Mouse (Mus musculus) lung, adult 18-20 months (tissue): ENCODE measurements around the gene Psmd2.

Experiments used
- DNase-seq, 2 experiments: peaks; one replicate each; pipeline ENCODE4 v3.0.0; 2022; ENCODE audit warnings: mixed read lengths in 2 of 2

Gene Psmd2

GRCm38 (mm10) chr16:20651076-20651946 is at the start of gene Psmd2:
Gene Psmd2, plus strand, starts transcription at chr16:20651652.
- DNase-seq: peak; percentile 95 to 97

- DNase-seq: no peak
Measured at GRCm38 (mm10) chr16:20604705-20605104, 46.7 kb upstream of the Psmd2 start.

- peak; percentile 73 for DNase-seq
Measured at GRCm38 (mm10) chr16:20610501-20611356, 40.7 kb upstream of the Psmd2 start.

- DNase-seq: peak; percentile 92
Measured at GRCm38 (mm10) chr16:20611357-20612227, 39.9 kb upstream of the Psmd2 start, which contains the start of the genes Eef1akmt4, Gm49333 and Alg3. Gene Eef1akmt4, plus strand, starts transcription at chr16:20611593. Gene Gm49333, plus strand, starts transcription at chr16:20611610. Gene Alg3, minus strand, starts transcription at chr16:20611735.

- DNase-seq: no peak
Measured at GRCm38 (mm10) chr16:20619541-20620398, 31.7 kb upstream of the Psmd2 start.

- DNase-seq: no peak
Measured at GRCm38 (mm10) chr16:20620399-20620735, 31.1 kb upstream of the Psmd2 start.

GRCm38 (mm10) chr16:20620751-20621190 is 30.7 kb upstream of the Psmd2 start:
- no peak for DNase-seq

- DNase-seq: peak; percentile 76 to 82
Measured at GRCm38 (mm10) chr16:20621191-20621990, 30.1 kb upstream of the Psmd2 start, which contains the start of gene Camk2n2. Gene Camk2n2, minus strand, starts transcription at chr16:20621287.

GRCm38 (mm10) chr16:20621991-20622685 is 29.3 kb upstream of the Psmd2 start:
- peak; percentile 79 to 85 for DNase-seq

GRCm38 (mm10) chr16:20623211-20623610 is 28.2 kb upstream of the Psmd2 start:
- no peak for DNase-seq

GRCm38 (mm10) chr16:20628871-20629391 is 22.5 kb upstream of the Psmd2 start:
- DNase-seq: no peak

- no peak for DNase-seq
Measured at GRCm38 (mm10) chr16:20629731-20630634, 21.5 kb upstream of the Psmd2 start, which contains the start of gene Ece2. Gene Ece2, plus strand, starts transcription at chr16:20629828.

GRCm38 (mm10) chr16:20637410-20637809 is 14.0 kb upstream of the Psmd2 start:
- DNase-seq: no peak

- DNase-seq: no peak
Measured at GRCm38 (mm10) chr16:20638367-20638766, 13.1 kb upstream of the Psmd2 start.

GRCm38 (mm10) chr16:20642161-20642560 is 9.3 kb upstream of the Psmd2 start:
- peak; percentile 53 to 70 for DNase-seq

- DNase-seq: no peak
Measured at GRCm38 (mm10) chr16:20643911-20644310, 7.5 kb upstream of the Psmd2 start.

- DNase-seq: no peak
Measured at GRCm38 (mm10) chr16:20651947-20652310, 477 bp downstream of the Psmd2 start.

GRCm38 (mm10) chr16:20653315-20653714 is 1.9 kb downstream of the Psmd2 start:
- DNase-seq: no peak
